Mouse (Mus musculus) lung, adult 2 months (tissue): ENCODE measurements around the gene Ctcfl.

Experiments
- CTCF ChIP-seq: fragments of 200-500 bp; IDR thresholded peaks from 2 replicates; pipeline ENCODE4 v1.5.1; 2011; ENCODE audit warnings: mild to moderate bottlenecking, low read length, control low read depth; ENCODE audit not compliant: insufficient read depth
- POLR2A ChIP-seq: fragments of 200-500 bp; IDR thresholded peaks from 2 replicates; pipeline ENCODE4 v1.6.1; 2011; ENCODE audit warnings: low read depth, mild to moderate bottlenecking, control low read depth, low read length, borderline replicate concordance; ENCODE audit errors: extremely low read depth

GRCm38 (mm10) chr2:173156923-173157322, 37.6 kb upstream of the Ctcfl start:
- no peak for TF ChIP-seq CTCF
- no peak for TF ChIP-seq POLR2A
